Mouse (Mus musculus) liver, embryonic 13.5 days (tissue): ENCODE measurements around the gene Rasl12. TPM values are rescaled to one million over a fixed set of nuclear protein-coding genes. Genes with fewer than 3 reads are reported as not detected.

ENCODE experiments used
- ATAC-seq: fragments of 200-750 bp; cut with Nextera tagmentation; 2 replicates; pipeline ENCODE4 v1.8.0; 2017; ENCODE audit warnings: low read depth, mild to moderate bottlenecking, moderate number of reproducible peaks, moderate library complexity
- DNase-seq: peaks from one replicate; pipeline ENCODE4 v3.0.0; 2022
- H3K27ac ChIP-seq: fragments of 300-500 bp; sonication (generic); 2 replicates; pipeline ENCODE4 v1.5.1; 2015; ENCODE audit warnings: moderate library complexity, mild to moderate bottlenecking, inconsistent platforms
- H3K27me3 ChIP-seq: fragments of 300-500 bp; sonication (generic); 2 replicates; pipeline ENCODE4 v1.6.1; 2015; ENCODE audit warnings: mild to moderate bottlenecking, inconsistent platforms
- H3K36me3 ChIP-seq: fragments of 300-500 bp; sonication (generic); 2 replicates; pipeline ENCODE4 v1.6.1; 2015; ENCODE audit warnings: mild to moderate bottlenecking, inconsistent platforms
- H3K4me1 ChIP-seq: fragments of 300-500 bp; sonication (generic); replicated peaks from 2 replicates; pipeline ENCODE4 v1.6.1; 2015; ENCODE audit warnings: inconsistent platforms
- H3K4me2 ChIP-seq: fragments of 300-500 bp; sonication (generic); 2 replicates; pipeline ENCODE4 v1.6.1; 2015; ENCODE audit warnings: inconsistent platforms, mild to moderate bottlenecking, moderate library complexity
- H3K4me3 ChIP-seq: fragments of 300-500 bp; sonication (generic); replicated peaks from 2 replicates; pipeline ENCODE4 v1.5.1; 2015; ENCODE audit warnings: mild to moderate bottlenecking, inconsistent platforms
- H3K9ac ChIP-seq: fragments of 300-500 bp; sonication (generic); 2 replicates; pipeline ENCODE4 v1.6.1; 2015; ENCODE audit warnings: mild to moderate bottlenecking, inconsistent platforms
- H3K9me3 ChIP-seq: fragments of 300-500 bp; sonication (generic); replicated peaks from 2 replicates; pipeline ENCODE4 v1.6.1; 2016; ENCODE audit warnings: inconsistent platforms
- WGBS: fragments of 180-500 bp; shearing (Covaris S2); methylation state at CpG from one replicate; pipeline ENCODE4 v1.1.7; 2015; ENCODE audit not compliant: insufficient replicate concordance; 5-methylcytosine and 5-hydroxymethylcytosine counted together
- polyA plus RNA-seq: library from polyadenylated mRNA; unstranded; fragments of >200 nt; fragmentation: Nextera tagmentation; extraction: Ambion mirVana; gene quantifications from 2 replicates; pipeline ENCODE4 v1.2.1, GENCODE M21; 2015

Rasl12 gene
- polyA plus RNA-seq, 1 experiment from 2014 or later = 0.22 TPM

DNA sequence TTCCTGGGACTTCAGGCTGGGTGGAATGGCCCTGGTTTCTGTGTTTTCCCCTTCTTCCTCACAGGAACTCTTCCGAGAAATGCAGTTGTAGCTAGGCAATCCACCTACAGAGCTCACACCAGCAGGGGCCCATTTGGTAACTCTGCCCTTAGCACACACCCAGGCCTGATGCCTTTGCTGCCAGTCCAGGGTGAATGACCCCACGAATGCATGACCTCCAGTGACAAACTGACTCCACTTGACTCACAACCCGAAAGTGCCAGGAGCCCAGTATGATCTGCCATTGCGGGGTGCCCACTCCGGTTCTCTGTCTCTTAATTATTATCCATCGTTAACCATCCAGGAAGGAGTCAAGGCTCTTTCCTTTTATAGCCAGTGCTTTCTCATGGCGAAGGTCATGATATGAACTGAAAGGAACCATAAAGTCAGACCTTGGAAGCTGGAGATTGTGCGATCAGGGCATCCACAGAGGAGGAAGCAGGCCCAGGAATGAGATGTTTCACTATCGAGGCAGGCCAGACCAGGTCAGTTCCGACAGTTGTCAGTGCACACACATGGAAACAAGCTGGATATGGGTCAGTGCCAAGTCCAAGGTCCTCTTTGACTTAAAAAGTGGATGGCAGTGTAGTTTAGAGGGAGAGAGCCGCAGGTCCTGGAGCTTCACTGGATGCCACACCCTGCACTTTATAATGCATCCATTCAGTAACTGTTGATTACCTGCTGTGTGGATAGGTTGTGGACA, 24.6 kb downstream of the Rasl12 start, which contains the start of gene Slc51b:
Gene Slc51b, minus strand, starts transcription at position 196 of the 742 bp plus-strand sequence.
- Histone ChIP-seq H3K4me3 (no peak within 1 kb of the TSS), H3K4me1 (no peaks in the 10 kb centered on the region), H3K4me2 (no peak within 1 kb of the TSS), H3K36me3 (no peaks in the 10 kb centered on the region), H3K27me3 (no peaks in the 10 kb centered on the region), H3K9me3 (no peaks in the 10 kb centered on the region), H3K27ac (no peak within 1 kb of the TSS), H3K9ac (no peak within 1 kb of the TSS)
- ATAC-seq (no peak), DNase-seq (no peak)
- WGBS = 69% methylated on average over 11 of the region's 11 CpGs

DNA sequence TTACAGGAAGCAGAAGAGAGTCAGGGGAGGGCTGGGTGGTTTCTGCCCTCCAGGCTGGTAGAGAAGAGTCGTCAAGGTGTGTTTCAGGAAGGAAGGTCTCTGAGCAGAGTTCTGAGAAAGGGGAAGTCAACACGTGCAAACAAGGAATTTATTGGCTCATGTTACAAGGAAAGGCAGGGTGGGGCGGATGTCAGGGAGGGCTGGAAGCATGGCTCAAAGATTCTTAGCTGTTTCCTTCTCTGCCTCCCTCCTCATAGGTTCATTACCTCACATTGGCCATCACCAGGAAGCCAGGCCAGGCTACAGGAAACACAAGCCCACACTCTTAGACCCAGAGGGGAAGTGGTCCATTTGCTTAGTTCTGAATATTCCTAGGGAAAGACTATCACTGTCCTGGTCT, 26.1 kb downstream of the Rasl12 start:
- H3K4me2 ChIP-seq = no peak overlapping the region
- H3K9ac ChIP-seq = no peak overlapping the region
- DNase-seq = no peak
- H3K4me1 ChIP-seq = no peaks in the 10 kb centered on the region
- H3K27me3 ChIP-seq = no peaks in the 10 kb centered on the region
- H3K27ac ChIP-seq = no peak overlapping the region
- 16% methylated on average over 3 of the region's 3 CpGs for WGBS
- H3K4me3 ChIP-seq = no peak overlapping the region
- H3K9me3 ChIP-seq = no peaks in the 10 kb centered on the region
- ATAC-seq = no peak
- no peaks in the 10 kb centered on the region for H3K36me3 ChIP-seq

DNA sequence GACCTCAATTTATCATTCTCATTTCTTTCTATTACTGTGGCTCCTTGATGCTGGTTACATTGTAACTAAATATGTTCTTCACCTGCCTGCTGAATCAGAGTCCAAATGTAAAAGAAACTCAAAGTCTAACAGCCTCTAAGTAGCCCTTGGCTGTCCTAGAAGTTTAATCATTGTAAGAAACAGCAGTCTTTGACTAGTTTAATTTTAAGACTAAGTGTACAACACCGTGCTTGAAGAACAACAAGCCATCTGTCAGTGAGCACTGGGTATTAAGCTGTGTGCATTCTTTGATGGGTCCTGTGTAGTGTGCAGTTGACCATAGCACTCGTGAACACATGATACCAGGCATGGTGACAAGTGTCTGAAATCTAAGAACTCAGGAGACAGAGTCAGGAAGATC, 29.2 kb downstream of the Rasl12 start:
- Histone ChIP-seq H3K36me3 (no peaks in the 10 kb centered on the region), H3K4me1 (no peaks in the 10 kb centered on the region), H3K9ac (no peak overlapping the region), H3K4me3 (no peak overlapping the region), H3K9me3 (no peaks in the 10 kb centered on the region), H3K27me3 (no peaks in the 10 kb centered on the region), H3K27ac (no peak overlapping the region), H3K4me2 (no peak overlapping the region)
- ATAC-seq (no peak), DNase-seq (no peak)
- whole genome bisulfite sequencing = 57% methylated on average over 2 of the region's 2 CpGs

DNA sequence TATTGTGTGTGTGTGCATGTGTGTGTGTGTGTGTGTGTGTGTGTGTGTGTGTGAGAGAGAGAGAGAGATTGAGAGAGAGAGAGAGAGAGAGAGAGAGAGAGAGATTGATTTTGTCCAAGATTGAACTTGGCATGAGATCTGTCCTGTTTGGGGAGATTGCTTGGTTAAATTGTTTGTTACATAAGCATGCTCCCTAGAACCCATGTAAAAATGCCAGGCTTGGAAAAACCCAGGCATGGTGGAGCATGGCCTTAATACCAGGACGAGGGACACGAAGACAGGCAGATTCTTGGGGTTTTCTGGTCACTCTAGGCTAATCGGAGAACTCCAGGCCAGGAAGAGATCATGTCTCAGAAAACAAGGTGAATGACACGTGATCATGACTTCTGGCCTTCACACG, 29.7 kb downstream of the Rasl12 start:
- H3K27ac ChIP-seq = no peak overlapping the region
- H3K4me2 ChIP-seq = no peak overlapping the region
- H3K9ac ChIP-seq = no peak overlapping the region
- 62% methylated on average over 5 of the region's 5 CpGs for WGBS
- H3K9me3 ChIP-seq = no peaks in the 10 kb centered on the region
- no peak for DNase-seq
- no peak for ATAC-seq
- no peaks in the 10 kb centered on the region for H3K36me3 ChIP-seq
- H3K4me3 ChIP-seq = no peak overlapping the region
- no peaks in the 10 kb centered on the region for H3K4me1 ChIP-seq
- no peaks in the 10 kb centered on the region; the same call in 1 of the 2 replicates for H3K27me3 ChIP-seq

DNA sequence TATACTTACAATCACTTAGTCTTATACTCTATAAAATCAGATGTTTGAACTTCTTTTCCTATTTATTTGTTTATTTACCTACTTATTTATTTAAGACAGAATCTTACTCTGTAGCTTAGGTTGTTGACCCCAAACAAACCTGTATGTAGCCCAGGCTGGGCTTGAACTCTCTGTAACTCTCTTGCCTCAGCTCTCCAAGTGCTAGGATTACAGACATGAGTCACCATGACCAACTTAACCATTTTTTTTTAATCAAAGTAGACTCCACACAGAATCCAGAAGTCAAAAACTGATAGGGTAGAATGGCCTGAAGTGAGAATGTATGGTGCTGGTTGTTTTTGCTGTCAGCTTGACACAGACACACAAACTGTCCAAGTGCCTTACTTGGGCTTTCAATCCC, 32.1 kb downstream of the Rasl12 start:
- H3K9me3 ChIP-seq = no peaks in the 10 kb centered on the region
- peaks cover 4% of the 10 kb centered on the region for H3K27me3 ChIP-seq
- no peak for DNase-seq
- H3K36me3 ChIP-seq = no peaks in the 10 kb centered on the region
- no peak for ATAC-seq
- no peak overlapping the region for H3K9ac ChIP-seq
- no peak overlapping the region for H3K4me3 ChIP-seq
- H3K4me1 ChIP-seq = peaks cover 6% of the 10 kb centered on the region
- no peak overlapping the region for H3K27ac ChIP-seq
- H3K4me2 ChIP-seq = no peak overlapping the region

DNA sequence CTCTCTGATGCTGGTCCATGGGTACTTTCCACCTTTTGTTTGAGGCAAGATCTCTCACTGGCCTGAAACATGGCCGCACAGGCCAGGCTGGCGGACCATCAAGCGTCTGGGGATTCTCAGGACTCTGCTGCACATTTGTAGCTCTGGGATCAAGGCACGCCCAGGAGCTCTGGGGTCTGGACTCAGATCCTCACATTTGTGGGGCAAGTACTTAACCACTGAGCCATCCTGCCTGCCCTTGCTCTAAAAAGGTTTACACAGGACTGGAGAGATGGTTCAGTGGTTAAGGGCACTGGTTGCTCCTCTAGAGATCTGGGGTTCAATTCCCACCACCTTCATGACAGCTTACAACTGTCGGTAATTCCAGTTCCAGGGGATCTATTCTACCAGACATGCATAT, 32.6 kb downstream of the Rasl12 start:
- Histone ChIP-seq H3K4me1 (peaks cover 6% of the 10 kb centered on the region), H3K27me3 (peaks cover 4% of the 10 kb centered on the region), H3K9ac (no peak overlapping the region), H3K9me3 (no peaks in the 10 kb centered on the region), H3K4me2 (no peak overlapping the region), H3K4me3 (no peak overlapping the region), H3K27ac (no peak overlapping the region), H3K36me3 (no peaks in the 10 kb centered on the region)
- ATAC-seq (no peak), DNase-seq (no peak)
- 73% methylated on average over 5 of the region's 5 CpGs for WGBS

DNA sequence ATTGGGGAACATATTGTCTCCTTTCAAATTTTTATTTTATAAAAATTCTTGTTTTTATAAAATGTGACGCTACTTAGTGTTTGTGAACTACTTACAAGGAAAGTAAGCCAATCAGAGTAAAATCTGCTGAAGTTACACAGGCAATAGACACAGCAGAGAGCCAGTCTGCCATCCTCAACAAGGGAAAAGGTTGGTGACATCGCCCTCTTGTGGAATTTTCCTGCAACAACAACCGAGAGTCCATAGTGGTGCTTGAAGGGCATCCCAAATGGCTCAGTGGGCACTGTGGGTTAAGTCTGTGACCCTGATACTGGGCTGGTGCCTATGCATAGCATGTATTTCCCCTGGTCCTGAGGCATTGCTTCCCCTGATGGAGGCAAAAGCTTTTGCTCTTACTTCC, 33.9 kb downstream of the Rasl12 start:
- peaks cover 16% of the 10 kb centered on the region for H3K4me1 ChIP-seq
- no peak overlapping the region for H3K9ac ChIP-seq
- H3K4me3 ChIP-seq = no peak overlapping the region
- DNase-seq (peak; percentile 57), ATAC-seq (no peak)
- WGBS = 3% methylated on average over 3 of the region's 3 CpGs
- no peaks in the 10 kb centered on the region for H3K36me3 ChIP-seq
- H3K27me3 ChIP-seq = peaks cover 4% of the 10 kb centered on the region
- H3K9me3 ChIP-seq = no peaks in the 10 kb centered on the region
- no peak overlapping the region for H3K4me2 ChIP-seq
- no peak overlapping the region for H3K27ac ChIP-seq

DNA sequence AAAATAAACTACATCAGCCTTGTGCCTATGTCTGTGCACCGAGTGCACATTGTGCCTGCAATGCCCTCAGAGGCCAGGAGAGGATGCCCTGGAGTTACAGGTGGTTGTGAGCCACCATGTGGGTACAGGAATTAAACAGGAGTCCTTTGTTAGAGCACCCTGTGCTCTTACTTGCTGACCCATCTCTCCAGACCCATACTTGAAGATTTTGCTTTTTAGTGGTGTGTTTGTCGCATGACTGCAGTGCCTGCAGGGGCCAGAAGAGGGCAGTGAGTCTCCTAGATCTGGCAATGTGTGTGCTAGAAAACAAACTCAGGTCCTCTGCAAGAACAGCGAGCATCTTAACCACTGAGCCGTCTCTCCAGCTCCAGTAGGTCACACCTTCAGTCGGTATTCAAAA, 35.8 kb downstream of the Rasl12 start:
- H3K4me2 ChIP-seq = no peak overlapping the region
- H3K4me1 ChIP-seq = peaks cover 16% of the 10 kb centered on the region
- H3K9me3 ChIP-seq = no peaks in the 10 kb centered on the region
- H3K9ac ChIP-seq = no peak overlapping the region
- H3K36me3 ChIP-seq = peaks cover 8% of the 10 kb centered on the region
- peaks cover 4% of the 10 kb centered on the region for H3K27me3 ChIP-seq
- no peak overlapping the region for H3K27ac ChIP-seq
- no peak overlapping the region for H3K4me3 ChIP-seq
- ATAC-seq (no peak), DNase-seq (peak; percentile 58)
- 49% methylated on average over 5 of the region's 5 CpGs for WGBS

DNA sequence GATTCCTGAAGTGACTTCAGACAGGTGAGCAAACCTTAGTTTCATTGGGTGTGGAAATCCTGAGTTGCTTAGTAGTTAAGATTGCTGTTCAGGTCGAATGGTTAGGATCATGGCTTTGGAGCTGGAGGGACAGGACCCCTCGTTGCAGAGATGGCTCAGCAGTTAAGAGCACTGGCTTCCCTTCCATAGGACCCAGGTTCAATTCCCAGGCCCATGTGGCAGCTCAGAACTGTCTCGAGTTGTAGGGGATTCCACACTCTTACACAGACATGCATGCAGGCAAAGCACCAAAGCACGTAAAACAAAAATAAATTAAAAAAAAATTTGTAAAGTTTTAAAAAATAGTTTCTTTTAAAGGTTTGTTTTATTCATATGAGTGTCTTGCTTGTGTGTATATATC, 36.9 kb downstream of the Rasl12 start:
- WGBS = 66% methylated on average over 4 of the region's 4 CpGs
- peaks cover 16% of the 10 kb centered on the region for H3K4me1 ChIP-seq
- H3K36me3 ChIP-seq = peaks cover 9% of the 10 kb centered on the region
- H3K9me3 ChIP-seq = no peaks in the 10 kb centered on the region
- no peak overlapping the region for H3K27ac ChIP-seq
- H3K27me3 ChIP-seq = peaks cover 4% of the 10 kb centered on the region
- ATAC-seq (0 out of 2 replicates have a peak, but pooled peaks have one; percentile 7), DNase-seq (no peak)
- no peak overlapping the region for H3K9ac ChIP-seq
- H3K4me2 ChIP-seq = no peak overlapping the region
- H3K4me3 ChIP-seq = no peak overlapping the region

DNA sequence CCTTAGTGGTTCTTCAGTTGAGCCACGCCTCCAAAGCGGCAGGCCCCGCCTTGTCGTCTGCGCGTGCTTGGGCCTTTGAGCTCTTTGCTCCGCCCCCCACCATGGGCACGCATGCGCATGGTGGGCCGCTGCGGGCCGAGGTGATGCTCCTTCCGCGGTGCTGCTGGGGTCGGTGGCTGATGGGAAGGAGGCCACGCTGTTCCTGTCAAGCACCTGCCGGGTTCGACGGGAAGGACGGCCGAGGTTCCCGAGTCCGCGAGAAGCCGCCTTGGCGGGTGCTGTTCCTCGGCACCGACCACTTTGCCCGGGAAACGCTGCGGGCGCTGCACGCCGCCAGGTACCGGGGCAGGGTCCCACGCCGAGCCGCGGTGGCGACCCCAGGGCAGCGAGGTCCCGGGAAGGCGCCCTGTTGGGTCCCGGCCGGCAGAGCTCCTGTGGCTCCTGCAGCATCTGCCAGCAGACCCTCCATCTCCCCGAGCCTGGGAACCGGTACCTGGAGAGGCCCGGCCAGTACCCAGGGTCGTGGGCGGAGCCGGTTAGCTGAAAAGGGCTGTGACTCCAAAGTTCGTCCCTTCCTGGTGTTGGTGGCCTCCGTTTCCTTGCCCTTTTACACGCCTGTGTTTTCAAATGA, 37.5 kb downstream of the Rasl12 start, which contains the start of gene Mtfmt:
Gene Mtfmt, plus strand, starts transcription at position 112 of the 631 bp plus-strand sequence.
- peaks cover 15% of the 10 kb centered on the region for H3K36me3 ChIP-seq
- DNase-seq (peak; percentile 92), ATAC-seq (peak; percentile 91)
- peak within 1 kb of the TSS; percentile 83 for H3K4me2 ChIP-seq
- H3K4me1 ChIP-seq = peaks cover 16% of the 10 kb centered on the region
- under 1% methylated on average over 54 of the region's 54 CpGs for WGBS
- H3K9me3 ChIP-seq = no peaks in the 10 kb centered on the region
- H3K9ac ChIP-seq = peak within 1 kb of the TSS; percentile 88
- H3K27ac ChIP-seq = peak within 1 kb of the TSS; percentile 43; the same call in 1 of the 2 replicates
- H3K27me3 ChIP-seq = peaks cover 4% of the 10 kb centered on the region
- H3K4me3 ChIP-seq = peak within 1 kb of the TSS; percentile 98

DNA sequence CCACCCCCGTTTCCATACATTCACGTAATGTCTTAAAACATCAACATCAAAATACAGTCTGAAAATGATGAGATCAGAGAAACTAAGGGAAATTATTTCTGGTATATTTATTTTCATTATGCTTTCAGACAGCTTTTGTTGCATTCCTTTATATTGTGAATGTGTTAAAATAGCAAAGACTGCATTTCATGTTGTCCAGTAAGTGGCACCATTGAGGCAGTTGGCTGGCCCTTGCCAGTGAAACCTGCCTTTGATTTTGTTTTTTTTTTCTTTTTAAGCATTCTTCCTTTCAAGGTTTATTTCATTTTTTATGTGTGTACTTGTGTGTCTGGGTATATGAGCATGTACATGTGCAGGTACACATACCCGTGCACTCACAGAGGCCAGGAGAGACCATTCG, 46.4 kb downstream of the Rasl12 start:
- peaks cover 70% of the 10 kb centered on the region for H3K36me3 ChIP-seq
- 88% methylated on average over 4 of the region's 4 CpGs for WGBS
- H3K4me1 ChIP-seq = no peaks in the 10 kb centered on the region
- H3K27me3 ChIP-seq = no peaks in the 10 kb centered on the region
- no peak overlapping the region for H3K4me3 ChIP-seq
- H3K9ac ChIP-seq = no peak overlapping the region
- H3K9me3 ChIP-seq = no peaks in the 10 kb centered on the region
- ATAC-seq (no peak), DNase-seq (no peak)
- H3K4me2 ChIP-seq = no peak overlapping the region
- H3K27ac ChIP-seq = no peak overlapping the region

DNA sequence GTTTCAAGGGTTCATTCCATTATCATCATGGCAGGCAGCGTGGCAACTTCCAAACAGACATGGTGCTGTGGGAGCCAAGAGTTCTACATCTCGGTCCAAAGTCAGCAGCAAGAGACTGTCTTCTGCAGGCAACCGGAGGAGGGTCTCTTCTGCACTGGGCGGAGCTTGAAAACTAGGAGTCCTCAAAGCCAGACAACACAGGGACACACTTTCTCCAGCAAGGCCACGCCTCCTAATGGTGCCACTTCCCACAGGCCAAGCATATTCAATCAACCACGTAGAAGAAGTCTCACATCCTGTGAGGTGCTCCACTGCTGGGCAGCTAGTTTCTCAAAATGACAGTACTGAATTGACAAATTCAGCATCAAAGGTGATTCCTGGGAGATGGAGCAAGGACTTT, 49.6 kb downstream of the Rasl12 start:
- Histone ChIP-seq H3K27me3 (no peaks in the 10 kb centered on the region), H3K36me3 (peaks cover 69% of the 10 kb centered on the region), H3K4me3 (no peak overlapping the region), H3K4me2 (no peak overlapping the region), H3K4me1 (no peaks in the 10 kb centered on the region), H3K9me3 (no peaks in the 10 kb centered on the region), H3K9ac (no peak overlapping the region), H3K27ac (no peak overlapping the region)
- DNase-seq = no peak
- ATAC-seq = no peak
- WGBS = 79% methylated on average over 6 of the region's 6 CpGs
